In genomic region chr13:109823307-109824031, GRCm38 (mm10) we compare ENCODE assay signal across 8 mouse cellular contexts.
DNase-seq lines count a peak whose midpoint lies in the region; ATAC-seq and TF ChIP-seq lines count a peak whose summit lies in the region.

No protein-coding gene starts in this region.

- no peak overlapping the region for H3ac ChIP-seq in myocyte (ENCODE audit: control insufficient read depth, insufficient read length)

- peaks cover 11% of the 10 kb centered on the region for H3K79me2 ChIP-seq in myocyte (ENCODE audit: control insufficient read depth, insufficient read depth)

- 10% methylated on average over 11 of the region's 11 CpGs for WGBS in cerebellum, adult 2 months
- WGBS in limb, embryonic 13.5 days: 20% methylated on average over 11 of the region's 11 CpGs

- peak; percentile 28; the same call in 1 of the 2 replicates for TF ChIP-seq POLR2A in cerebellum, adult 2 months (IDR thresholded peaks at IDR 0.05; ENCODE audit: borderline replicate concordance, insufficient read depth, low read length)
- TF ChIP-seq POLR2A in myocyte (IDR thresholded peaks at IDR 0.05; ENCODE audit: insufficient read length, low read depth): peak; percentile 55

- H3K36me3 ChIP-seq in limb, embryonic 13.5 days: no peaks in the 10 kb centered on the region
- no peaks in the 10 kb centered on the region for H3K36me3 ChIP-seq in myocyte (ENCODE audit: control insufficient read depth, insufficient read depth)

- no peaks in the 10 kb centered on the region for H3K9me3 ChIP-seq in limb, embryonic 13.5 days

- no peak overlapping the region for H3K9ac ChIP-seq in limb, embryonic 13.5 days

- TF ChIP-seq CTCF in cerebellum, adult 2 months (IDR thresholded peaks at IDR 0.05; ENCODE audit: borderline replicate concordance, insufficient read depth, low read depth, low read length): no peak

- DNase-seq in frontal cortex, postnatal 36 days (ENCODE audit: low spot score in 2 of 2): no peak
- peak; percentile 70 to 80 for DNase-seq in cerebellum, adult 2 months
- peak; percentile 16 to 56 for DNase-seq in heart, adult 18-20 months
- DNase-seq in kidney, adult 11 months: peak; percentile 18
- no peak for DNase-seq in c-Kit-positive CD71-positive TER-119-positive erythroid progenitor cells, embryonic 14.5 days (ENCODE audit: low spot score)

- peak overlapping the region; percentile 58 for H3K4me3 ChIP-seq in cerebellum, adult 2 months (replicated peaks; ENCODE audit: insufficient read depth, low read depth, low read length)
- H3K4me3 ChIP-seq in limb, embryonic 13.5 days: peak overlapping the region; percentile 10; the same call in 1 of the 2 replicates
- peak overlapping the region; percentile 3 for H3K4me3 ChIP-seq in myocyte

- 0 out of 2 replicates have a peak, but pooled peaks have one; percentile 2 for ATAC-seq in frontal cortex, adult (ENCODE audit: low TSS enrichment)
- ATAC-seq in limb, embryonic 13.5 days (ENCODE audit: low FRiP score, low read depth): no peak

- no peaks in the 10 kb centered on the region for H3K27me3 ChIP-seq in cerebellum, adult 2 months (ENCODE audit: control insufficient read depth, insufficient read depth, low read length)
- no peaks in the 10 kb centered on the region for H3K27me3 ChIP-seq in limb, embryonic 13.5 days
- H3K27me3 ChIP-seq in myocyte (ENCODE audit: control insufficient read depth, insufficient read depth, insufficient read length): no peaks in the 10 kb centered on the region

- no peaks in the 10 kb centered on the region; the same call in 1 of the 2 replicates for H3K4me1 ChIP-seq in cerebellum, adult 2 months (ENCODE audit: control insufficient read depth, insufficient read depth, low read length)
- peaks cover 43% of the 10 kb centered on the region for H3K4me1 ChIP-seq in limb, embryonic 13.5 days

- H3K4me2 ChIP-seq in limb, embryonic 13.5 days (replicated peaks): peak overlapping the region; percentile 64
- H3K4me2 ChIP-seq in myocyte (ENCODE audit: low read depth): peak overlapping the region; percentile 68

- H3K27ac ChIP-seq in cerebellum, adult 2 months (ENCODE audit: insufficient read depth, low read length): peak overlapping the region; percentile 91
- peak overlapping the region; percentile 84 for H3K27ac ChIP-seq in limb, embryonic 13.5 days

TF ChIP-seq in myocyte, 11 proteins besides CTCF, POLR2A, EP300 and RAD21:
- TF ChIP-seq TCF3 (IDR thresholded peaks at IDR 0.05; ENCODE audit: insufficient read length, low read depth) (no peak), TCF12 (IDR thresholded peaks at IDR 0.05; ENCODE audit: insufficient read depth, poor library complexity, severe bottlenecking) (no peak), MAX (IDR thresholded peaks at IDR 0.05; ENCODE audit: low read depth) (no peak), REST (IDR thresholded peaks at IDR 0.05; ENCODE audit: insufficient read depth, insufficient read length) (no peak), CEBPB (IDR thresholded peaks at IDR 0.05; ENCODE audit: insufficient read depth, poor library complexity, severe bottlenecking) (peak; percentile 71; the same call in 1 of the 2 replicates), MYOG (IDR thresholded peaks at IDR 0.05; ENCODE audit: control insufficient read depth in 1 of 3, insufficient read depth in 1 of 3, insufficient read length in 2 of 3, low read depth in 2 of 3) (no peak)

Comparison
In these comparisons a context has a peak if more than half of its experiments do, and no peak if none do; other contexts are left out.
1. DNase-seq: peak in cerebellum, adult 2 months (2 of 2), heart, adult 18-20 months (2 of 2) and kidney, adult 11 months (single experiment); none in frontal cortex, postnatal 36 days (0 of 2) and c-Kit-positive CD71-positive TER-119-positive erythroid progenitor cells, embryonic 14.5 days (single experiment).
2. H3K4me3 ChIP-seq: peak in every context shown above with its lines; median percentile 58 in cerebellum, adult 2 months; 10 in limb, embryonic 13.5 days; 3 in myocyte.